Mouse (Mus musculus): Measurements from ENCODE around the gene Chrna1. TPM values are rescaled to one million over a fixed set of nuclear protein-coding genes. Genes with fewer than 3 reads are reported as not detected.
A peak's percentile ranks its signal among the peaks of the same experiment; 100 is the strongest.

Gene Chrna1
- not detected in 2 replicates for total RNA-seq (2021)
- long read RNA-seq = 0 reads

- DNase-seq = no peak
Measured at GRCm38 (mm10) chr2:73580166-73580565, at the start of gene Chrna1. Gene Chrna1, minus strand, starts transcription at chr2:73580338.

DNA sequence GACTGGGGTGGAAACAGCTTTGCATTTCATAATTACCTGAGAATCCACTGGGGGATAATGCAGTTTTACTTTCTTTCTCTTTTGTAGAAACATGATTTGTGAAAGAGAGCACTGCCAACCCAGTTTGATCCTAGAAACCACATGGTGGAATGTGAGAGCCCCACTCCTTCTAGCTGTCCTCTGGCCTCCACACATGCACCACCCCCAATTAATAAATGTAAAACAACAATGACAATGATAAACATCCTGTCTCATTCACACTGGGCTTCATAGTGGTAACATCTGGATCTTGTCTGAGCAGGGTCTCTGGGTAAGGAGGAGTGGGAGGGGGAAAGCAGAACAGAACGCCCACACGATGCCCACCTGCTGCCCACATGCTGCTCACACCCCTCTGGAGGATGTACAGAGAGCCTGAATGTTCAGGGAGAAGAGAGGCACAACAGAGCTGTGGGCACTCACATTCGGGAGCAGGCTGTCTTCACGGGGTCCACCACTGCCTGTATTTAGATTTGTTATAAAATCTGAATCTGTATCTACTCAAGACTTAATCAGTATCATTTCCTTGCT lies 38.4 kb upstream of the Chrna1 start:
- no peak for DNase-seq

- no peak for DNase-seq
Measured at GRCm38 (mm10) chr2:73616434-73617057, 36.4 kb upstream of the Chrna1 start.

DNA sequence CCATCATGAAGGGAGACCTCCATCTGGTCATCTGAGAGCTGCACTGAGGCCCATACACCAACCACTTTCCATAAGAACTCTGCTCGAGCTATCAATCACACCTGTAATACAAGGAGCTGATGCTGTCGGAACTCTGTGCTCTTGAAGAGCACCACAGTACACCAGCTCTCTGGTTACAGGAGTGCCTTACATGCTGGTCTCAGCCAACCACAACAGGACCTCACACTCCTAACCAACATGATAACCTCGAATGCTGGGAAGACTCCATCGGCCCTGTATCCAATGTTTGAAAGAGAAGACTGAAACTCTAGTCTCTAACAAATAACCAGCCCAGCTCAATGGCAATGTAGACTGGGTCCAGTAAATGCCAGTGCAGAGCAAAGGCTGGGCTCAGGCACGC lies 35.3 kb upstream of the Chrna1 start:
- no peak for DNase-seq

- DNase-seq = no peak
Measured at GRCm38 (mm10) chr2:73614303-73614702, 34.2 kb upstream of the Chrna1 start.

DNA sequence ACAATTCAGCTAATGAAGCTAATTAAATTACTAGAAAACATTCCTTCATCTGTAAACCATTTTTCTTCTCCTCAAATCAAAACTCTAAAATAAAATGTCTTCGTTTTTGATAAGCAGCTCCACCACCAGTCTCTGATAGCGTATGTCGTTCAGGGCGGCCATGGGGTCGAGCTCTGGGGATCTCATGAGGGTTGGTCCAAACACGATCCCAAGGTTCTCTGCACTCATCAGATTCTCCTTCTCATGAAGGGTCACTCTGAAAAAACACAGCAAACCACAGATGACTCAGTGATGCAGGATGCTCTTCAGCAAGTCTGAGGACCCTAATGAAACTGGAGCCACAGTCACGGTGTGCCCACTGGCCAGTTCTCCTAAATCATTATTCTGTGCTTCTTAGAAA lies 32.8 kb upstream of the Chrna1 start:
- DNase-seq = no peak

- no peak for DNase-seq
Measured at GRCm38 (mm10) chr2:73612367-73612914, 32.3 kb upstream of the Chrna1 start.

- DNase-seq = no peak
Measured at GRCm38 (mm10) chr2:73611798-73612197, 31.7 kb upstream of the Chrna1 start.

DNA sequence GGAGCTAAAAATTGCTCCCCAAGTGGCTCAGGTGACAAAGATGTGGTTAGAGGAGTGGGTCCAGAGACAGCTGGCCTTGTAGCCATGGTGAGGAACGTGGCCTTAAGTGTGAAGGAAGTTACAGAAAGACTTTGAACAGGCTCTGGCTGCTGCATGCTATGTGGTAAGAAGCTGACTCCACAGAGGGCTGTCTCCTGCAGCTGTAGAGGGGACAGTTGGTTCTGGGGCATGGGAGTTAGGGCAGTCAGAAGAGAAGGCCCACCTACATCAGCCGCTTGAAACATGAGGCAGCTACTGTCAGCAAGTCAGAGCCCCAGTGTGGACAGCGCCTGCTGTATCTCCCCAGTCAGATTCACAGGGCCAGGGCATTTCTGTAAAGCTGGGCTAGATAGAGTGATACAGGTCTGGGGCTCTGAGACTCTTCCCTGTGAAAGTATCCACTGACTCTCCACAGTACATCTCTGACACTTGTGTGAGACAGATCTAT lies 29.6 kb upstream of the Chrna1 start:
- no peak for DNase-seq

GRCm38 (mm10) chr2:73609067-73609723 lies 29.1 kb upstream of the Chrna1 start:
- peak; percentile 54 for DNase-seq

DNA sequence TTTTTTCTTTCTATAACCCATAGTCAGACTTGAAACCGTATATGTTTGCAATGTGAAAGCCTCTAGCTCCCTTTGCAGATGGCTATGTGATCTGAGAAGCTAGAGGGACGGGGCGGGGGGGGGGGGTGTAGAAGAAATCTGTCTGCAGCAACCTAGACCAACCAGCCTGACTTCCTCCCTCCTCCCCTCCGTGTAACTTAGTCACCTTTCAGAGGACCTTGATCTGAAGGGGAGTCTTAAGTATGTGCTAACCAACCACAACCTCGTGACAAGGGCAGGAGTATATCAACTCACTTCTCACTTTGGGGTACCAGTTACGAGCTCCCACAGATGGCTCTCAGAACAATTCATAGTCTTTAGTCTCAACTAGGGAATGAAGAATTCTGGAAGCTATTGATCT lies 28.3 kb upstream of the Chrna1 start:
- DNase-seq = no peak

DNA sequence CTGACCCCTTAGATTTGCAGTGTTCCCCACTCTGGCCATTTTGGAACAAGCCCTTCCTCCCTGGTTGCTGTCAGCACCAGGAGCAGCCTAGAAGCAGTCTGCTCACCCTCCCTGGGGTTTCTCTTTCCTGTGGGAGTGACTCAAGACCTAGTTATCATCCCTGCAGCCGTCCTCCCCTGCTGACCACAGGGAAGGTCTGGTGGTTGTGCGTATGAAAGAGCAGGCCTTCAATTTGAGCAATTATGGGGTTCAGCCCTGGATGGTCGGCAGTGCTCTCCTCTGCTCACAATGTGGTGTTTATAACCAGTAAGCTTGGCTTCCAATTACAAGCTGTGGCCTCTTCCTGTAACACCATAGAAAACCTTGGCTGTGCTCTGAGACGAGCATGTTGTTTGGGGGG lies 27.5 kb upstream of the Chrna1 start:
- DNase-seq = no peak

- no peak for DNase-seq
Measured at GRCm38 (mm10) chr2:73607146-73607545, 27.0 kb upstream of the Chrna1 start.

GRCm38 (mm10) chr2:73606616-73607015 lies 26.5 kb upstream of the Chrna1 start:
- DNase-seq = no peak

- DNase-seq = peak; percentile 16
Measured at GRCm38 (mm10) chr2:73605077-73605476, 24.9 kb upstream of the Chrna1 start.

- DNase-seq = no peak
Measured at GRCm38 (mm10) chr2:73604579-73604978, 24.4 kb upstream of the Chrna1 start.

DNA sequence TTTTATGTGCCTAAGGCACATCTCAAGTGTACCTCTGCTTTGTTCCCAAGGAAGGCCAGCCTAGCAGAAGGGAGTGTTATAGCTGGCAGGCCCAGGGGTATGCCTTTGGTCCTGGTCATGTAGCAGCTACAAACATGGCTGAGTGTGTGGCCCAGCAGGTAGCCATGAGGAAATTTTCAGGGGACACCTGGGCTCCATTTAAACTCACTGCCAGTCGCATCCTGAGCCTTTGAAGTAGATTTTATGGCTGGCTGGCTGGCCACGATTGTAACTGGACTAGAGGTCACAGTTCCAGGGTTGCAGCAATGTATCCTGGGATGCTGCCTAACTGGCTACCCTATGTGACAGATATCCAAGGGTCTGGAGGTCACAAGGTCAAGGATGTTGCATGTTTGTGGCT lies 20.5 kb upstream of the Chrna1 start:
- no peak for DNase-seq

- no peak for DNase-seq
Measured at GRCm38 (mm10) chr2:73597772-73598171, 17.6 kb upstream of the Chrna1 start.

GRCm38 (mm10) chr2:73596786-73597185 lies 16.6 kb upstream of the Chrna1 start:
- no peak for DNase-seq

DNA sequence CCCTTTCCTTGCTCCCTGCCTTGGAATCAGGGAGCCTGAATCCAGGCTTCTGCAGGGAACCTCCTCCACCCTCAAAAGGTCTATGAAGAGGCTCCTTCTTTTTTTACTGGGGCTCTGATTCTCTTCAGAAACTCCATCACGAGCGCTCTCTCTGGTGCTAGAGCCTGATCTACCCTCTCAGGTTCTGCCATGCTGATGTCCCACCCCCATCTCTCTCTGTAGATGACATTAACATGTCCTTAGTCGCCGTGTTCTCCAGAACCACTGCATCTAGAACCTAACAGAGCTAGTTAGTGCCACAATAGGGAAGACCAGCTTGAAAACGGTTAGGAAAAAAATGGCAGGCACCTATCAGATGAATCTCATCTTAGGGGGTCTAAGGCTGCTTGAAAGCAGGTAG lies 16.2 kb upstream of the Chrna1 start:
- no peak for DNase-seq

DNA sequence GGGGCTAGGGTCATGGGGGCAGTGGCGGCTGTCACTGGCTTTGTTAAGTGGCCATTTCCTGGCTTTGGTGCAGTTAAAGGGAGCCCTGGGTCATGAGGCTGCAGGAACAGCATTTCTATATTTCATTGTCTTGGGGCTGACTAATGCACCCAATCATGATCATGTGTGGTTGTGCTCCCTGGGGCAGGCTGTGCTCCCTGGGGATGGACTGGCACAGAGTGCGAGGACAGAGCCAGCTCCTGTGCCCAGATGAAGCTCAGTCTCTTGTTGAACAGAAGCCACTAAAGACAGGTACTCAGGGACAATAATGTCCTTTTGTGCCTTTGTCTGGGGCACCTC lies 12.9 kb upstream of the Chrna1 start:
- no peak for DNase-seq

- DNase-seq = peak; percentile 27
Measured at GRCm38 (mm10) chr2:73592231-73593100, 12.3 kb upstream of the Chrna1 start.

DNA sequence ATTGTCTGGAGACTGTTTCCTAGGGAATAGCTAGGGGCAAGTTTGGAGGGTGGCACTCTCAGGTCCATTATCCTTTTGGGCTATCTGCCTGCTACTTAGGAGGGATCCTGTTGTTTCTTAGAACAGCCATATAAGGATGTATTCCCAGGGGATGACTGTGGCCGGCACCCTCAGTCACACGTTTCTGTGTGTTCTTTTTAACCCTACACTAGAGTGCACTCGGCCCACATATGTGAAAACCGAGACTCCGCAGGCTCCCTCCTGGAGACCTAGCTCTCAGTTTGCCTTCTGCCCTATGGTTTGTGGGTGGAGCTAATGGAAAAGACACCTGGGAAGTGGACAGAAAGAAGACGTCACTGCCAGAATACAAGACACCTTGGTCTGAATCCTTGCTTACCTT lies 11.1 kb upstream of the Chrna1 start:
- DNase-seq = no peak

Data from adrenal gland, postnatal 25 days (tissue).